Mouse (Mus musculus) cerebellum, adult (tissue): ENCODE data around the gene Gm20388.

Experiments used
- ATAC-seq: cut with Nextera tagmentation; 2 replicates; pipeline ENCODE4 v1.9.2; 2017; ENCODE audit warnings: mild to moderate bottlenecking, moderate library complexity, mixed read lengths; ENCODE audit not compliant: insufficient number of reproducible peaks, low FRiP score, low TSS enrichment

The Gm20388 gene

DNA sequence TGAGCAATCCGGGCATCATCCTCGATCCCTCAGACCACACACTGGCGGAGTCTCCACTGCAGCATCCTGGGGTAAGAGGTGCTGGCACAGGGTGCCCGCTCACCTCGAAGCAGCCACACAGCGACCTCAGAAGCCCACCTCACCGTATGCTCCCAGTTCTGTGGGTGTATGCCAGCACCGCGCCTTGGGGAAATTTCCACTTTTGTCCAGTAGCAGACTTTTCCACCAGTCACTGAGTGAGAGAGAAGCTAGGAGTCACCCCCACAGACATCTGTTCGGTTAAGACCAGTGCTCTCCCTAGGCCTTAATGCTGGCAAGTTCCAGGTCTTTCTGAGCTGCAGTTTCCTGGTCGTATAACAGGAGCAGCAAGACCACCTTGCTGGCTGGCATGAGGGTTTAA lies 1458.7 kb downstream of the Gm20388 start:
- ATAC-seq, result no peak

DNA sequence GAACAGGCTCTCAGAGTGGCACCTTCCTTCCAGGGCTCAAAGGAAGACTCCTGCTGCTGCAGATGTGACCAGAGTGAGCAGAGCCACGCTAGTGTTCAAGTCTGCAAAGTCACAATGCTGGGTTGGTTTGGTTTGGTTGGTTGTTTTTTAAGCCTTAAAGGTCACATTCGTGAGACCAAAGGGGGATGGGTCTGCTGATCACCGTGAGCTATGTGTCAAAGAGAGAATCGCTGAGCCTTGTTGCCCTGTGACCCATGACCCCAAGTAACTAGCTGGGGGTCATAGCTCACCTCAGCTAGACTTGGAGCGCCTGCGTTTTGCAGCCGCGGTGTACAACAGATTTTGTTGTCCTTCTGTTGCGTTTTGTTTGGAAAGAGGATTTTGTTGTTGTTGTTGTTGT lies 1460.6 kb downstream of the Gm20388 start:
- no peak for ATAC-seq

GRCm38 (mm10) chr8:121371911-121372638 lies 1461.4 kb downstream of the Gm20388 start:
- ATAC-seq, result no peak

GRCm38 (mm10) chr8:121372639-121372986 lies 1462.0 kb downstream of the Gm20388 start:
- ATAC-seq, result no peak

DNA sequence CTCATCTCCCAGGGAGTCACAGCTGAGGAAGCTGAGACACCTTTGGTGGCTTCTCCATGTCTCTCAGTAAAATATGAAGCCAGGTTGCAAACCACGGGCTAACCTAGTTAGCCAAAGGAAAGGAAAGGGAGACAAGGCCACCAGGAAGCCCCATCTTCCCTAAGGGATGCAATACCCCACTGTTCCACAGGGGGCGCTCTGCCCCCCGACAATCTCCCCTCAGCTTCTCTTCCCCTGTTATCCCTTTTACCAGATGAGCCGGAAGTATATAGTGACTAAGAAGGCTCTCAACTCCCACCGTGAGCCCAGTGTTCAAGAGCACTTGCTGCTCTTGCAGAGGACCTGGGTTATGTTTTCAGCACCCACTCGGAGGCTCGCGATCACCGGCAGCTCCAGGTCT lies 1463.6 kb downstream of the Gm20388 start:
- ATAC-seq, result no peak

DNA sequence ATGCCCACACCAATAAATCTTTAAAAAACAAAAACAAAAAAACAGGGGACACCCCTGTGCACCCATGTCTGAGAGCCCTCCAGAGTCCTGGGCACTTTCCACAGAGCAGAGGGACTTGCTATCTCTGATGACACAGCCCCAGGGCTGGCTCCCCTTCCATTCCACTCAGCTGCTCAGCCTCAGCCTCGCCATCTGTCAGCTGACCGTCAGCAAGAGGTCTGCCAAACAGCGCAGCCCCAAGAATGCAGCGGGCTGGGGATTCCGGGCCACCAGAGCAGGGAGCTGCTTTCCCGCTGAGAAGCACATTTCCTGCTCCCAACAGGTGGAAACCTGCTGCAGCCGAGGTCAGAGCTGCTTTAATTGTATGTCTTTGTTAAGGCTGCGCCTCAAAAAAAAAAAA lies 1464.1 kb downstream of the Gm20388 start:
- no peak for ATAC-seq

- ATAC-seq, result no peak
Observed at GRCm38 (mm10) chr8:121376116-121376950, 1465.7 kb downstream of the Gm20388 start.

DNA sequence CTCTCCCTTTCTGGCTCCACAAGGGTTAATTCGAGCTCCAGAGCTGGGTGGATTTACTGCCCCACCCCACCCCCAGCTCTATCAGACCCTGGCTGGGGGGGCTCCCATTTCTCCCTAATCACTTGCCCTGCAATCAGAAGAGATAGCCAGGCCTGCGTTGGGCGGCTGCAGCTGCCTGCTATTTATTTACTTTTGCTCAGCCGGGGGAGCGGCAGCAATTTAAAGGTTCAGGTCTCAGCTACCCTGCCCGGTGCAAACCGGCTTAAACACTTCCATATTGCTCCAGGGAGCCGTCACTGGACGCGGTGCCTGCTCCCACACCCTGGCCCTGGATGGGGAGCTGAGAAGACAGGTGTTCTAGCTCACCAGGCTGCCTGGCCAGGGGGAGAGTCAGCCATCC lies 1467.0 kb downstream of the Gm20388 start:
- ATAC-seq, result no peak

DNA sequence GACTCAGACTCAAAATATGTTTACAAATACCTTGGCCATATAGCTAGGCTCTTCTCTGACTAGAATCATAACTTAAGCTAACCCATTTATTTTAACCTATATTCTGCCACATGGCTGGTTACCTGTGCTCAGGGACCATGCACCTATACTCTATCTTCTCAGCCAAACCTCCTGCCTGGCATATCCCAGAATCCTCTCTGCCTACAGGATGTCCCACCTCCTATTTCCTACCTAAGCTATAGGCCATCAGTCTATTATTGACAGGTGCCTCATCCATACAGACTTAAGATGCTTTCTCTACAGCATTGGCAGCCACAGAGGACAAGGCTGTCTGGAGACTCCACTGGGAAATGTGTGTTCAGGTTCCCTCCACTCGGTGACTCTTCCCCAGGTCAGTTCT lies 1468.7 kb downstream of the Gm20388 start:
- ATAC-seq, result no peak

DNA sequence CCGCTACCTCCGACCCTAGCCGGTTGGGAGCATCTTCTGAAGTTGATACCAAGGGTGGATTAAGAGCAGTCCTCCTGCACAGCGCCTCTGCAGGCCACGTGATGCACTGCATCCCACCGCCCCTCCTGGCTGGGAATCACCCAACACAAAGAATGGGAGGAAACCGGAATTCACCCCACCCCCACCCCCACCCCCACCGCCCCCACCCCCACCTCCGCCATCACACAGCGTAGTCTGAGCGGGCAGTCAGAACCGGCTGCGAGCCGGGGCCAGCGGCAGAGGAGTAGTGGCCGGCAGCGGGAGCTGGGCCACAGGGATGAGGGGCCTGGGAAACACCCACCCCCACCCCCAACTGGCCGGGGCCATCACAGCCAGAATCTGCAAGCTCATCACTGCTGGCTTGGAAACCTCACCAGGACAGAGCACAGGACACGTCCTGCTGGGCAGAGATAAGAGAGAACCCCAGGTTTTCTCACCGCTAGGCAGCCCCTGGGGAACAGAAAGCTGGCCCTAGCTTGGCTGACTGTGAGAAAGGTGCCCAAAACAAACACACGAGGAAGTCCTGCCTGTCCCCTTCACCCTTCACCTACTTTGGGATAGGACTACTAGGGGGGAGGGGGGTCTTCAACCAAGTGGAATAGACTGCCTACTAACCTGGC lies 1472.1 kb downstream of the Gm20388 start:
- ATAC-seq, result no peak

DNA sequence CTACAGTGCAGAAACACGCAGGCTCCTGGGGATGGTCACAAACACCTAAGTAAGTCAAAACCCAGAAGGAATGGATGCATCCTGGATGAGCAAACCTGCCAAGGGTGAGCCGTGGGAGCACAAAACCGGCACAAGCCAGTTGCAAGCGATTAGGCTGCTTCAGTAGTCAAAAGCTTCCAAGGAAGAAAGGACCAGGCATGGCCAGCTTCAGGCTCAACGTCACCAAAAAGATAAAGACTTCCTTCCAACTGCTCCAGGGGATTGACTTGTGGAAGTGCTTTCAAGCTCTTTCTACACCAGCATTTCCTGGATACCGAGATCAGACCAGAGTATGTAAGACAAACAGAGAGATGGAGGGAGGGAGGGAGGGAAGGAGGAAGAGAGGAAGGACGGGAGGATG lies 1474.9 kb downstream of the Gm20388 start:
- no peak for ATAC-seq

GRCm38 (mm10) chr8:121390608-121391007 lies 1480.0 kb downstream of the Gm20388 start:
- no peak for ATAC-seq

- no peak for ATAC-seq
Observed at GRCm38 (mm10) chr8:121391254-121391653, 1480.6 kb downstream of the Gm20388 start.

GRCm38 (mm10) chr8:121391771-121392170 lies 1481.1 kb downstream of the Gm20388 start:
- no peak for ATAC-seq

DNA sequence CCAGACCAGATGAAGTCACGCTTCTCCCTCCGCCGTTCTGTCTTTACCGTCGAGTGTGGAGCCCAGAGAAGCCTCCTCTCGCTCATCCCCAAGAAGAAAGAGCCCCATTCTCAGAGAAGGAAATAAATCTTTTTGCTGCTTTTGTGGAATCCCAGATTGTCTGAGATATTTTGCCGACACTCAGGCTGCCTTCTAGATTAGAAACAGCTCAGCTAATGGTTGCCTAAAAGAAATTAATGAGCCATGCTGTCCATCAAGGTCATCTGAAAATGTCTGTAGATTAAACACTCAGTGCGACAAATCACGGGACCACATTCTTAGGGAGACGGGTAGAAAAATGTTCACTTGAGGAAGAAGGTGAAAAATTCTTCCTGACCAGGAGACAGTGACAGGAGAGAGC lies 1481.8 kb downstream of the Gm20388 start:
- ATAC-seq, result no peak

- no peak for ATAC-seq
Observed at GRCm38 (mm10) chr8:121393111-121393510, 1482.5 kb downstream of the Gm20388 start.

GRCm38 (mm10) chr8:121394686-121395085 lies 1484.0 kb downstream of the Gm20388 start:
- no peak for ATAC-seq

DNA sequence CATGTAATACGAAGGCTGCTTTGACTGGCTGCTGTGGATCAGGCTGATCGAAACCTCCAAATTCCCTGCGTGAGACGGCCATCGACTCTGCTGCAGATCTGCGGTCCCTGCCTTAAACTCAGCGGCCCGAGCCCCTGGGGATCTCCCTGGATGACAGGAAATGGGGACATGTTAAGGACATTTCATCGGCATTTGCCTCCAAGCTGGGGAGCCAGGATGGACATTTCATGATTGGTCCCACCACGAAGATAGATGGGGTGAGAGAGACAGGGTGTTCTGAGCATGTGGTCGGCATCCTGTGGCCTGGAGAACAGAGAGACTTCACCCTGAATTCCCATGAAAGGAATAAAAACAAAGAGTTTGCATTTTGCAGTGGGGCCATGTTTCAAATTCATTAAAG lies 1484.7 kb downstream of the Gm20388 start:
- ATAC-seq, result no peak

DNA sequence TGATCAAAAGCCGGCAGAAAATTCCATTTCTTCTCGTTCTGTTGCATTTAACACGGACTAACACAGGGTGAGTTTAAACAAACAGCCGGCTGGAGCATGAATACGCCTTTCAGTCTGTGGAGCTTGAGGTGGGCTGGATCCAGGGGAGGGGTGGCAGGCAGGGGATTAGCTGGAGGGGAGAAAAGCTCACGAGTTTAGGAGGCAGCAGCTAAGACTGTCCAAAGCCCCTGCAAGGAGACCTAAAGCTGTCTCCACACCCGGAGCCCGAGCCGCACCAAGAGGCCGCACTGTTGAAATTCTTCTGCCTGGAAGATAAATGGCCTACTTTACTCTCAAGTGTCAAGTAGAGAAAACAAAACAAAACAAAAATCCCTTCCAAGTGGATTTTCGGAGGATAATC lies 1485.5 kb downstream of the Gm20388 start:
- ATAC-seq, result no peak

- ATAC-seq, result no peak
Observed at GRCm38 (mm10) chr8:121397201-121397698, 1486.6 kb downstream of the Gm20388 start.

DNA sequence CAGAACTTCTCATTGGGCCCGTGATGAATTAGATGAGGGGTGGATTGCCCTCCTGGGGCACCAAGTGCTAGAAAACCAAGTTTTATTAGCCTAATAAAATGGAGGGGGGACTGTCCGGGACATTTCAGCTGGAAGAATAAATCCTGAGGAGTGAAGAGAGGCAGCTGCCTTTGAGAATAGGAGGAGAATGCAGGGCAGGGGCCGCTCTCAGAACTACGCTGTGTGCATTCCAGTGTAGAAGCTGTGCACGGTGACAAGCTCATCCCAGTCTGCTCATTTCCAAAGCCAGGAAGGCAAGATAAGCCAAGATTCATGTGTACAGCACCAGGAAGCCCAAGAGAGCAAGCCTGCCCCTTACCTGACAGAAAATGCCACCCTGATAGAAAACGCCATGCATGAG lies 1487.4 kb downstream of the Gm20388 start:
- no peak for ATAC-seq
